Mouse (Mus musculus) brown adipose tissue, adult 24 weeks (tissue): Measurements from ENCODE around the gene 1700092M07Rik. TPM values are rescaled to one million over a fixed set of nuclear protein-coding genes. Genes with fewer than 3 reads are reported as not detected.

Experiments used
- H3K27ac ChIP-seq: fragments of 200-500 bp; replicated peaks from 2 replicates; pipeline ENCODE4 v1.5.1; 2012; ENCODE audit warnings: low read depth, mild to moderate bottlenecking, low read length
- H3K4me1 ChIP-seq: fragments of 200-500 bp; 2 replicates; pipeline ENCODE4 v1.6.1; 2012; ENCODE audit warnings: low read length, mixed read lengths; ENCODE audit not compliant: control insufficient read depth, insufficient read depth, insufficient read length
- H3K4me3 ChIP-seq: fragments of 200-500 bp; 2 replicates; pipeline ENCODE4 v1.5.1; 2012; ENCODE audit warnings: low read depth, mild to moderate bottlenecking, low read length, moderate library complexity; ENCODE audit not compliant: insufficient read depth
- polyA plus RNA-seq: library from polyadenylated mRNA; stranded (reverse); fragments of >200 nt; gene quantifications from 2 replicates; pipeline ENCODE4 v1.2.4, GENCODE M21; 2012; ENCODE audit not compliant: missing spikeins, insufficient read depth, insufficient read length

1700092M07Rik gene
- polyA plus RNA-seq, 1 experiment, result not detected

- no peak overlapping the region for H3K4me3 ChIP-seq
- no peak overlapping the region for H3K27ac ChIP-seq
- peaks cover 7% of the 10 kb centered on the region; the same call in 1 of the 2 replicates for H3K4me1 ChIP-seq
Observed at GRCm38 (mm10) chr19:8789171-8789570, 48.7 kb downstream of the 1700092M07Rik start.

- H3K4me1 ChIP-seq, result peaks cover 2% of the 10 kb centered on the region; the same call in 1 of the 2 replicates
- no peak overlapping the region for H3K4me3 ChIP-seq
- no peak overlapping the region for H3K27ac ChIP-seq
Observed at GRCm38 (mm10) chr19:8790171-8790570, 49.7 kb downstream of the 1700092M07Rik start.

Other genes with a start within 250 kb of the 1700092M07Rik start
- not detected in 2 replicates for gene Slc22a8, start 149.5 kb upstream of the 1700092M07Rik start, polyA plus RNA-seq
- gene Slc22a6, start 122.7 kb upstream of the 1700092M07Rik start, polyA plus RNA-seq, result not detected in 2 replicates
- not detected in 2 replicates for gene Chrm1, start 76.9 kb upstream of the 1700092M07Rik start, polyA plus RNA-seq
- 32.8 and 41.0 TPM in 2 replicates for gene Slc3a2, start 17.3 kb upstream of the 1700092M07Rik start, polyA plus RNA-seq
- gene Wdr74, start 4.9 kb upstream of the 1700092M07Rik start, polyA plus RNA-seq, result 28.2 and 31.8 TPM in 2 replicates
- 30.7 and 43.6 TPM in 2 replicates for gene Stx5a, start 695 bp downstream of the 1700092M07Rik start, polyA plus RNA-seq
- 51.6 and 58.1 TPM in 2 replicates for gene Nxf1, start 16.4 kb downstream of the 1700092M07Rik start, polyA plus RNA-seq
- gene Tmem223, start 30.3 kb downstream of the 1700092M07Rik start, polyA plus RNA-seq, result 140 and 154 TPM in 2 replicates
- 34.0 and 34.8 TPM in 2 replicates for gene Tmem179b, start 33.7 kb downstream of the 1700092M07Rik start, polyA plus RNA-seq
- gene Taf6l, start 45.7 kb downstream of the 1700092M07Rik start, polyA plus RNA-seq, result 4.2 and 8.6 TPM in 2 replicates
- 68.9 and 71.7 TPM in 2 replicates for gene Polr2g, start 57.9 kb downstream of the 1700092M07Rik start, polyA plus RNA-seq
- gene Zbtb3, start 61.8 kb downstream of the 1700092M07Rik start, polyA plus RNA-seq, result 1.2 and 2.8 TPM in 2 replicates
- gene Ttc9c, start 78.6 kb downstream of the 1700092M07Rik start, polyA plus RNA-seq, result 27.1 and 28.9 TPM in 2 replicates
- 31.0 and 31.1 TPM in 2 replicates for gene Hnrnpul2, start 79.3 kb downstream of the 1700092M07Rik start, polyA plus RNA-seq
- 17.2 and 39.8 TPM in 2 replicates for gene AC129217.1, start 89.1 kb downstream of the 1700092M07Rik start, polyA plus RNA-seq
- 212 and 233 TPM in 2 replicates for gene Bscl2, start 96.7 kb downstream of the 1700092M07Rik start, polyA plus RNA-seq
- gene Gng3, start 98.5 kb downstream of the 1700092M07Rik start, polyA plus RNA-seq, result not detected in 2 replicates
- 3.3 and 10.5 TPM in 2 replicates for gene Lrrn4cl, start 110.0 kb downstream of the 1700092M07Rik start, polyA plus RNA-seq
- gene Ubxn1, start 130.8 kb downstream of the 1700092M07Rik start, polyA plus RNA-seq, result 188 and 228 TPM in 2 replicates
- gene Uqcc3, start 140.2 kb downstream of the 1700092M07Rik start, polyA plus RNA-seq, result 88.3 and 93.3 TPM in 2 replicates
- gene Lbhd1, start 143.0 kb downstream of the 1700092M07Rik start, polyA plus RNA-seq, result 11.9 and 20.2 TPM in 2 replicates
- not detected in 2 replicates for gene Gm49403, start 143.2 kb downstream of the 1700092M07Rik start, polyA plus RNA-seq
- 36.6 and 59.8 TPM in 2 replicates for gene 1810009A15Rik, start 148.1 kb downstream of the 1700092M07Rik start, polyA plus RNA-seq
- gene Gm49416, start 148.2 kb downstream of the 1700092M07Rik start, polyA plus RNA-seq, result 6.2 TPM in 1 of 2 replicates, not detected in the other
- gene Ints5, start 152.3 kb downstream of the 1700092M07Rik start, polyA plus RNA-seq, result 4.8 and 5.9 TPM in 2 replicates
- 49.7 and 56.8 TPM in 2 replicates for gene Ganab, start 157.4 kb downstream of the 1700092M07Rik start, polyA plus RNA-seq
- 30.2 and 30.8 TPM in 2 replicates for gene B3gat3, start 179.7 kb downstream of the 1700092M07Rik start, polyA plus RNA-seq
- 4.5 and 11.4 TPM in 2 replicates for gene Rom1, start 188.6 kb downstream of the 1700092M07Rik start, polyA plus RNA-seq
- 11.6 and 12.9 TPM in 2 replicates for gene Eml3, start 188.8 kb downstream of the 1700092M07Rik start, polyA plus RNA-seq
- 28.2 and 30.6 TPM in 2 replicates for gene Mta2, start 201.2 kb downstream of the 1700092M07Rik start, polyA plus RNA-seq
- gene Tut1, start 213.1 kb downstream of the 1700092M07Rik start, polyA plus RNA-seq, result 6.9 and 7.5 TPM in 2 replicates
- 134 and 135 TPM in 2 replicates for gene Eef1g, start 226.3 kb downstream of the 1700092M07Rik start, polyA plus RNA-seq
- 133 and 177 TPM in 2 replicates for gene Ahnak, start 248.6 kb downstream of the 1700092M07Rik start, polyA plus RNA-seq